Mouse (Mus musculus): ENCODE results near the gene Wwox.

DNA sequence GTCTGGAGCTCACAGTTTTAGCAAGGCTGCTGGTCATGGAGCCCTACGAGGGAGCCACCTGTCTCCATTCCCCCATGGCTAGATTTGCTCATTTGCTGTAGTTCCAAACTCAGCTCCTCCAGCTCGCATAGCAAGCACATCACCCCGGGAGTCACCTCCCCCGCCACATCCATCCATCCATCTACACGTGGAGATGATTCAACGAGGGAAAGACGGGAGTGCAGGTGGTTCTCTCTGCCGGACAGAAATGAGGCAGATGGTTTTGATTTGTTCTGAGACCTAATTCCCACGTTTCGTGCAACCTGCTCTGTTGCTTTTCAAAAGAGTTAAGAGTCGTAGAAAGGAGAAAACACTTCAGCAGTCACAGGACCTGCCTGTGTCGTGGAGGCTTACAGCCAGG lies 920.2 kb downstream of the Wwox start:
- TF ChIP-seq UBTF (IDR thresholded peaks at IDR 0.05; ENCODE audit: low read depth, low read length) (no peak), POLR2A (IDR thresholded peaks at IDR 0.05; ENCODE audit: low read depth, low read length) (no peak), BHLHE40 (IDR thresholded peaks at IDR 0.05; ENCODE audit: low read depth, low read length) (no peak), CTCF (conservative IDR thresholded peaks at IDR 0.05 in 1 of 2, IDR thresholded peaks at IDR 0.05 in 1 of 2; ENCODE audit: low read depth in 2 of 2, low read length in 2 of 2) (no peak), MAX (IDR thresholded peaks at IDR 0.05; ENCODE audit: low read length) (no peak), E2F4 (IDR thresholded peaks at IDR 0.05; ENCODE audit: insufficient replicate concordance, low read depth, low read length) (no peak), NRF1 (IDR thresholded peaks at IDR 0.05; ENCODE audit: low read depth, low read length) (no peak), CHD2 (IDR thresholded peaks at IDR 0.05; ENCODE audit: low read length) (no peak), MAFK (IDR thresholded peaks at IDR 0.05; ENCODE audit: insufficient replicate concordance, low read length) (no peak), EP300 (IDR thresholded peaks at IDR 0.05; ENCODE audit: low read length) (no peak), USF1 (IDR thresholded peaks at IDR 0.05; ENCODE audit: low read depth, low read length) (no peak), RCOR1 (conservative IDR thresholded peaks at IDR 0.05; ENCODE audit: low read depth, low read length) (no peak), SMC3 (IDR thresholded peaks at IDR 0.05; ENCODE audit: low read depth, low read length) (no peak)
